Mouse (Mus musculus) liver, embryonic 16.5 days (tissue): ENCODE measurements around the gene Mcrip2. TPM values are rescaled to one million over a fixed set of nuclear protein-coding genes. Genes with fewer than 3 reads are reported as not detected.

ENCODE experiments used
- ATAC-seq: fragments of 200-750 bp; cut with Nextera tagmentation; 2 replicates; pipeline ENCODE4 v1.8.0; 2017; ENCODE audit warnings: low read depth, mild to moderate bottlenecking, moderate number of reproducible peaks, moderate library complexity
- H3K27ac ChIP-seq: fragments of 300-500 bp; sonication (generic); 2 replicates; pipeline ENCODE4 v1.5.1; 2014; ENCODE audit warnings: mild to moderate bottlenecking, low read length
- H3K27me3 ChIP-seq: fragments of 300-500 bp; sonication (generic); 2 replicates; pipeline ENCODE4 v1.6.1; 2014; ENCODE audit warnings: low read depth, low read length, mixed read lengths; ENCODE audit not compliant: control insufficient read depth, insufficient read depth
- H3K36me3 ChIP-seq: fragments of 300-500 bp; sonication (generic); 2 replicates; pipeline ENCODE4 v1.6.1; 2014; ENCODE audit warnings: mild to moderate bottlenecking; ENCODE audit not compliant: control insufficient read depth, insufficient read depth
- H3K4me1 ChIP-seq: fragments of 300-500 bp; sonication (generic); 2 replicates; pipeline ENCODE4 v1.6.1; 2014; ENCODE audit warnings: low read depth, low read length, mixed read lengths; ENCODE audit not compliant: control insufficient read depth
- H3K4me2 ChIP-seq: fragments of 300-500 bp; sonication (generic); 2 replicates; pipeline ENCODE4 v1.6.1; 2014; ENCODE audit warnings: low read depth, low read length, mixed read lengths
- H3K4me3 ChIP-seq: fragments of 300-500 bp; sonication (generic); 2 replicates; pipeline ENCODE4 v1.5.1; 2014; ENCODE audit warnings: low read depth, mild to moderate bottlenecking, low read length
- H3K9ac ChIP-seq: fragments of 300-500 bp; sonication (generic); 2 replicates; pipeline ENCODE4 v1.6.1; 2014; ENCODE audit warnings: low read depth, low read length
- H3K9me3 ChIP-seq: fragments of 300-500 bp; sonication (generic); replicated peaks from 2 replicates; pipeline ENCODE4 v1.6.1; 2016; ENCODE audit warnings: low read length; ENCODE audit not compliant: control insufficient read depth
- WGBS: fragments of 180-500 bp; shearing (Covaris S2); extraction: QIAGEN DNeasy Blood & Tissue Kit; methylation state at CpG from one replicate; pipeline ENCODE4 v1.1.7; 2014; ENCODE audit not compliant: insufficient replicate concordance; 5-methylcytosine and 5-hydroxymethylcytosine counted together
- polyA plus RNA-seq: library from polyadenylated mRNA; unstranded; fragments of >200 nt; fragmentation: Nextera tagmentation; extraction: Ambion mirVana; gene quantifications from 2 replicates; pipeline ENCODE4 v1.2.1, GENCODE M21; 2015

Mcrip2 gene
- polyA plus RNA-seq, 1 experiment from 2014 or later: 37.0 TPM

- Histone ChIP-seq H3K27ac (peak overlapping the region; percentile 72), H3K9me3 (no peaks in the 10 kb centered on the region), H3K4me1 (peaks cover 25% of the 10 kb centered on the region), H3K36me3 (no peaks in the 10 kb centered on the region), H3K9ac (peak overlapping the region; percentile 88), H3K4me2 (peak overlapping the region; percentile 97), H3K4me3 (peak overlapping the region; percentile 82), H3K27me3 (no peaks in the 10 kb centered on the region)
- ATAC-seq: peak; percentile 7; the same call in 1 of the 2 replicates
- WGBS: 8% methylated on average over 6 of the region's 6 CpGs
Measured at GRCm38 (mm10) chr17:25861704-25862612, 6.6 kb downstream of the Mcrip2 start.

GRCm38 (mm10) chr17:25860832-25861703 is 7.5 kb downstream of the Mcrip2 start, which contains the start of gene Wdr90:
Wdr90 (minus strand) TSS chr17:25861501.
- Histone ChIP-seq H3K9ac (peak within 1 kb of the TSS; percentile 88), H3K36me3 (no peaks in the 10 kb centered on the region), H3K4me1 (peaks cover 23% of the 10 kb centered on the region), H3K9me3 (no peaks in the 10 kb centered on the region), H3K27me3 (no peaks in the 10 kb centered on the region), H3K4me3 (peak within 1 kb of the TSS; percentile 82), H3K27ac (peak within 1 kb of the TSS; percentile 72), H3K4me2 (peak within 1 kb of the TSS; percentile 97)
- peak; percentile 90 for ATAC-seq
- WGBS: 3% methylated on average over 65 of the region's 65 CpGs

- peak overlapping the region; percentile 82 for H3K4me3 ChIP-seq
- ATAC-seq: no peak
- no peaks in the 10 kb centered on the region for H3K36me3 ChIP-seq
- H3K9me3 ChIP-seq: no peaks in the 10 kb centered on the region
- peaks cover 23% of the 10 kb centered on the region for H3K4me1 ChIP-seq
- H3K4me2 ChIP-seq: peak overlapping the region; percentile 97
- no peak overlapping the region; the same call in 1 of the 2 replicates for H3K27ac ChIP-seq
- peak overlapping the region; percentile 88 for H3K9ac ChIP-seq
- WGBS: 81% methylated on average over 6 of the region's 6 CpGs
- no peaks in the 10 kb centered on the region for H3K27me3 ChIP-seq
Measured at GRCm38 (mm10) chr17:25860229-25860628, 8.3 kb downstream of the Mcrip2 start.

GRCm38 (mm10) chr17:25844396-25844901 is 24.1 kb downstream of the Mcrip2 start, which contains the start of gene Rhot2:
Rhot2 (minus strand) TSS chr17:25844851.
- ATAC-seq: peak; percentile 94

GRCm38 (mm10) chr17:25843636-25844395 is 24.7 kb downstream of the Mcrip2 start:
- ATAC-seq: peak; percentile 42
- Histone ChIP-seq H3K9ac (peak overlapping the region; percentile 87), H3K4me2 (peak overlapping the region; percentile 87), H3K4me3 (peak overlapping the region; percentile 87), H3K27me3 (no peaks in the 10 kb centered on the region), H3K36me3 (peaks cover 35% of the 10 kb centered on the region), H3K27ac (peak overlapping the region; percentile 84), H3K4me1 (peaks cover 23% of the 10 kb centered on the region), H3K9me3 (no peaks in the 10 kb centered on the region)
- 2% methylated on average over 36 of the region's 38 CpGs for WGBS

More at GRCm38 (mm10) chr17:25844396-25844901, 24.1 kb downstream of the Mcrip2 start, which contains the start of gene Rhot2:
- H3K36me3 ChIP-seq: peaks cover 30% of the 10 kb centered on the region
- H3K27me3 ChIP-seq: no peaks in the 10 kb centered on the region
- under 1% methylated on average over 21 of the region's 21 CpGs for WGBS
- H3K27ac ChIP-seq: peak within 1 kb of the TSS; percentile 84
- H3K9ac ChIP-seq: peak within 1 kb of the TSS; percentile 87
- H3K9me3 ChIP-seq: no peaks in the 10 kb centered on the region
- peak within 1 kb of the TSS; percentile 87 for H3K4me3 ChIP-seq
- H3K4me2 ChIP-seq: peak within 1 kb of the TSS; percentile 87
- H3K4me1 ChIP-seq: peaks cover 21% of the 10 kb centered on the region

GRCm38 (mm10) chr17:25843122-25843521 is 25.4 kb downstream of the Mcrip2 start:
- Histone ChIP-seq H3K4me2 (peak overlapping the region; percentile 87), H3K9me3 (no peaks in the 10 kb centered on the region), H3K36me3 (peaks cover 35% of the 10 kb centered on the region), H3K9ac (peak overlapping the region; percentile 87), H3K4me1 (peaks cover 23% of the 10 kb centered on the region), H3K4me3 (peak overlapping the region; percentile 87), H3K27ac (peak overlapping the region; percentile 19), H3K27me3 (no peaks in the 10 kb centered on the region)
- ATAC-seq: no peak
- 86% methylated on average over 4 of the region's 4 CpGs for WGBS

GRCm38 (mm10) chr17:25842509-25842908 is 26.1 kb downstream of the Mcrip2 start:
- Histone ChIP-seq H3K4me1 (peaks cover 24% of the 10 kb centered on the region), H3K9ac (no peak overlapping the region), H3K36me3 (peaks cover 37% of the 10 kb centered on the region), H3K9me3 (no peaks in the 10 kb centered on the region), H3K27me3 (no peaks in the 10 kb centered on the region), H3K4me2 (no peak overlapping the region), H3K27ac (no peak overlapping the region), H3K4me3 (no peak overlapping the region)
- 75% methylated on average over 3 of the region's 3 CpGs for WGBS
- no peak for ATAC-seq
